Mouse (Mus musculus) neural tube, embryonic 15.5 days (tissue): ENCODE measurements at regions not wholly inside any gene's neighbourhood (a gene's known extent, or its start where the extent isn't known, plus 50 kb on each side); places are given as distances from the start of the nearest gene placed in this dataset.

Experiments used
- ATAC-seq: fragments of 200-750 bp; cut with Nextera tagmentation; 2 replicates; pipeline ENCODE4 v1.8.0; 2017; ENCODE audit warnings: mild to moderate bottlenecking, moderate TSS enrichment, moderate library complexity; ENCODE audit not compliant: low FRiP score
- H3K27ac ChIP-seq: fragments of 300-500 bp; sonication (generic); replicated peaks from 2 replicates; pipeline ENCODE4 v1.5.1; 2015; ENCODE audit warnings: mild to moderate bottlenecking, inconsistent platforms
- H3K27me3 ChIP-seq: fragments of 300-500 bp; sonication (generic); replicated peaks from 2 replicates; pipeline ENCODE4 v1.6.1; 2015; ENCODE audit warnings: inconsistent platforms
- H3K36me3 ChIP-seq: fragments of 300-500 bp; sonication (generic); 2 replicates; pipeline ENCODE4 v1.6.1; 2015; ENCODE audit warnings: inconsistent platforms
- H3K4me1 ChIP-seq: fragments of 300-500 bp; sonication (generic); 2 replicates; pipeline ENCODE4 v1.6.1; 2015; ENCODE audit warnings: inconsistent platforms
- H3K4me2 ChIP-seq: fragments of 300-500 bp; sonication (generic); 2 replicates; pipeline ENCODE4 v1.6.1; 2015; ENCODE audit warnings: inconsistent platforms, mild to moderate bottlenecking, moderate library complexity
- H3K4me3 ChIP-seq: fragments of 300-500 bp; sonication (generic); replicated peaks from 2 replicates; pipeline ENCODE4 v1.5.1; 2015; ENCODE audit warnings: mild to moderate bottlenecking, inconsistent platforms
- H3K9ac ChIP-seq: fragments of 300-500 bp; sonication (generic); replicated peaks from 2 replicates; pipeline ENCODE4 v1.6.1; 2015; ENCODE audit warnings: mild to moderate bottlenecking, inconsistent platforms
- H3K9me3 ChIP-seq: fragments of 300-500 bp; sonication (generic); replicated peaks from 2 replicates; pipeline ENCODE4 v1.6.1; 2016; ENCODE audit warnings: inconsistent platforms
- WGBS: fragments of 180-500 bp; shearing (Covaris S2); methylation state at CpG from one replicate; pipeline ENCODE4 v1.1.7; 2015; ENCODE audit warnings: mixed read lengths; 5-methylcytosine and 5-hydroxymethylcytosine counted together

GRCm38 (mm10) chr9:120798901-120799300 lies 130.1 kb upstream of the Ctnnb1 start:
- no peaks in the 10 kb centered on the region for H3K9me3 ChIP-seq
- H3K9ac ChIP-seq = no peak overlapping the region
- H3K4me3 ChIP-seq = no peak overlapping the region
- no peaks in the 10 kb centered on the region for H3K36me3 ChIP-seq
- H3K27me3 ChIP-seq = 0 out of 2 replicates have a peak, but pooled peaks cover 2% of the 10 kb centered on the region
- H3K4me1 ChIP-seq = peaks cover 4% of the 10 kb centered on the region; the same call in 1 of the 2 replicates
- no peak for ATAC-seq
- WGBS = 36% methylated on average over 12 of the region's 12 CpGs
- no peak overlapping the region for H3K27ac ChIP-seq
- H3K4me2 ChIP-seq = no peak overlapping the region

- no peak overlapping the region for H3K4me2 ChIP-seq
- no peaks in the 10 kb centered on the region for H3K36me3 ChIP-seq
- no peak overlapping the region for H3K27ac ChIP-seq
- H3K27me3 ChIP-seq = 0 out of 2 replicates have a peak, but pooled peaks cover 2% of the 10 kb centered on the region
- no peak overlapping the region for H3K4me3 ChIP-seq
- H3K9ac ChIP-seq = no peak overlapping the region
- peaks cover 4% of the 10 kb centered on the region; the same call in 1 of the 2 replicates for H3K4me1 ChIP-seq
- WGBS = 94% methylated on average over 4 of the region's 4 CpGs
- no peak for ATAC-seq
- no peaks in the 10 kb centered on the region for H3K9me3 ChIP-seq
These were observed 126.4 kb upstream of the Ctnnb1 start for GRCm38 (mm10) chr9:120802646-120803045.

GRCm38 (mm10) chr9:120804760-120805294 lies 124.2 kb upstream of the Ctnnb1 start:
- ATAC-seq = no peak
- H3K9ac ChIP-seq = no peak overlapping the region
- WGBS = 57% methylated on average over 10 of the region's 10 CpGs

GRCm38 (mm10) chr9:120808741-120809425 lies 120.1 kb upstream of the Ctnnb1 start:
- Histone ChIP-seq H3K36me3 (no peaks in the 10 kb centered on the region), H3K9ac (no peak overlapping the region), H3K4me2 (no peak overlapping the region), H3K27me3 (no peaks in the 10 kb centered on the region), H3K4me3 (no peak overlapping the region), H3K4me1 (peaks cover 4% of the 10 kb centered on the region; the same call in 1 of the 2 replicates), H3K27ac (no peak overlapping the region), H3K9me3 (no peaks in the 10 kb centered on the region)
- WGBS = 85% methylated on average over 4 of the region's 4 CpGs
- ATAC-seq = no peak

More at GRCm38 (mm10) chr9:120804760-120805294, 124.2 kb upstream of the Ctnnb1 start:
- no peaks in the 10 kb centered on the region for H3K36me3 ChIP-seq
- no peak overlapping the region for H3K4me3 ChIP-seq
- H3K4me1 ChIP-seq = no peaks in the 10 kb centered on the region
- H3K27me3 ChIP-seq = no peaks in the 10 kb centered on the region
- H3K9me3 ChIP-seq = no peaks in the 10 kb centered on the region
- no peak overlapping the region for H3K27ac ChIP-seq
- H3K4me2 ChIP-seq = no peak overlapping the region

- Histone ChIP-seq H3K9me3 (no peaks in the 10 kb centered on the region), H3K9ac (no peak overlapping the region), H3K36me3 (no peaks in the 10 kb centered on the region), H3K27me3 (no peaks in the 10 kb centered on the region), H3K4me3 (no peak overlapping the region), H3K4me1 (peaks cover 4% of the 10 kb centered on the region; the same call in 1 of the 2 replicates), H3K4me2 (no peak overlapping the region), H3K27ac (no peak overlapping the region)
- no peak for ATAC-seq
- 79% methylated on average over 3 of the region's 3 CpGs for WGBS
These were observed 117.5 kb upstream of the Ctnnb1 start for GRCm38 (mm10) chr9:120811522-120811921.

GRCm38 (mm10) chr9:120812667-120813210 lies 116.3 kb upstream of the Ctnnb1 start:
- peaks cover 4% of the 10 kb centered on the region; the same call in 1 of the 2 replicates for H3K4me1 ChIP-seq
- H3K4me3 ChIP-seq = no peak overlapping the region
- H3K27me3 ChIP-seq = no peaks in the 10 kb centered on the region
- H3K36me3 ChIP-seq = no peaks in the 10 kb centered on the region
- H3K27ac ChIP-seq = no peak overlapping the region
- H3K9me3 ChIP-seq = no peaks in the 10 kb centered on the region
- 79% methylated on average over 17 of the region's 17 CpGs for WGBS
- no peak overlapping the region for H3K9ac ChIP-seq
- H3K4me2 ChIP-seq = no peak overlapping the region
- ATAC-seq = no peak

- ATAC-seq = no peak
- Histone ChIP-seq H3K9me3 (no peaks in the 10 kb centered on the region), H3K27me3 (no peaks in the 10 kb centered on the region), H3K4me2 (no peak overlapping the region), H3K9ac (no peak overlapping the region), H3K27ac (no peak overlapping the region), H3K36me3 (no peaks in the 10 kb centered on the region), H3K4me3 (no peak overlapping the region), H3K4me1 (peaks cover 8% of the 10 kb centered on the region; the same call in 1 of the 2 replicates)
- 68% methylated on average over 4 of the region's 4 CpGs for WGBS
These were observed 114.7 kb upstream of the Ctnnb1 start for GRCm38 (mm10) chr9:120814286-120814685.

DNA sequence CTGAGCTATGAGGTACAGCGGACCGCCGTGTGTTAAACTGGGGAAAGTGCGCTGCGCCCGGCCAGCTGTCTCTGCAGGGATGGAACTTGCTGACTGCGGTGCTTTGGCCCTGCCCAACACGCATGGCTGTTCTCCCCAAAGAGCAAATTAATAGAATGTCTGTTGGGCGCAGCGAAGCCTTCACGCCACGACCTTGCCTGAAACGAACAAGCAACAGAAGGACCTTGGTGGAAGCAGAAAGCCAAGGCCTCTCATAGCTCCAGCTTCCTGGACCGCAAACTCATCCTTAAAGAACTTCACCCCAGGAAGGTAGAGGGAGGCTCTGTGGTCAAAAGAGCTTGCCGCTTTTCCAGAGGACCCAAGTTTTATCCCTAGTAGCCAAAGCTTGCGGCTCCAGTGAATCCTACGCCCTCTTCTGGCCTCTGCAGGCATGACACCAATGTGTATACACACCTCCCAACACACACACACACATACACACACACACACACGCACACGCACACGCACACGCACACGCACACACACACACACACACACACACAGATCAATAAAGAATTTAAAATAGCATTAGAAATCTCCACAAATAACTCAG lies 110.2 kb upstream of the Ctnnb1 start:
- Histone ChIP-seq H3K9ac (no peak overlapping the region), H3K9me3 (no peaks in the 10 kb centered on the region), H3K4me3 (no peak overlapping the region), H3K36me3 (no peaks in the 10 kb centered on the region), H3K4me1 (peaks cover 3% of the 10 kb centered on the region; the same call in 1 of the 2 replicates), H3K27ac (no peak overlapping the region), H3K27me3 (no peaks in the 10 kb centered on the region), H3K4me2 (no peak overlapping the region)
- ATAC-seq = no peak
- 80% methylated on average over 22 of the region's 22 CpGs for WGBS

DNA sequence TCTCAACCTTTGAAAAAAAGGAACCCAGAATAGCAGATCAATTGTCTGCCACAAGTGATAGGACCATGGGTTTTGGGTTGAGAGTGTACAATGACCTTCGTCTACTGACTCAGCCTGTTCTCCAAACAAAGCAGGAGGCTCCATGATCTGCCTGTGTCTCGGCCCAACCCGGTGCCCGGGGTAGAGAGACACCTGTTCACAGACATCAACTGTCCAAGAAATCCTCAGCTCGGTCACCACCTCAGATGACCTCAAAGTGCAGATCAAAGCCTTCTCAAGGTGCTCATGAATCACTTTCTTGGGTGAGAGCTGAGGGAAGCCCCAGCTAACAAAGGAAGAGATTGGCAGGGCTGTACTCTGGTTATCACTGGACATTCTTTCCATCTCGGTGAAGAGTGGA lies 108.1 kb upstream of the Ctnnb1 start:
- no peak for ATAC-seq
- H3K4me3 ChIP-seq = no peak overlapping the region
- H3K9me3 ChIP-seq = no peaks in the 10 kb centered on the region
- H3K9ac ChIP-seq = no peak overlapping the region
- H3K4me2 ChIP-seq = no peak overlapping the region
- no peak overlapping the region for H3K27ac ChIP-seq
- H3K36me3 ChIP-seq = no peaks in the 10 kb centered on the region
- 89% methylated on average over 6 of the region's 6 CpGs for WGBS
- H3K4me1 ChIP-seq = 0 out of 2 replicates have a peak, but pooled peaks cover 3% of the 10 kb centered on the region
- H3K27me3 ChIP-seq = no peaks in the 10 kb centered on the region

GRCm38 (mm10) chr9:120823397-120823796 lies 105.6 kb upstream of the Ctnnb1 start:
- WGBS = 74% methylated on average over 6 of the region's 6 CpGs
- no peaks in the 10 kb centered on the region for H3K9me3 ChIP-seq
- ATAC-seq = no peak
- no peak overlapping the region for H3K27ac ChIP-seq
- no peaks in the 10 kb centered on the region for H3K27me3 ChIP-seq
- no peaks in the 10 kb centered on the region for H3K36me3 ChIP-seq
- no peaks in the 10 kb centered on the region for H3K4me1 ChIP-seq
- no peak overlapping the region for H3K9ac ChIP-seq
- no peak overlapping the region for H3K4me2 ChIP-seq
- H3K4me3 ChIP-seq = no peak overlapping the region

- H3K27ac ChIP-seq = no peak overlapping the region
- no peak overlapping the region for H3K4me2 ChIP-seq
- H3K27me3 ChIP-seq = no peaks in the 10 kb centered on the region
- peaks cover 4% of the 10 kb centered on the region; the same call in 1 of the 2 replicates for H3K4me1 ChIP-seq
- H3K4me3 ChIP-seq = no peak overlapping the region
- no peaks in the 10 kb centered on the region for H3K9me3 ChIP-seq
- H3K9ac ChIP-seq = no peak overlapping the region
- no peaks in the 10 kb centered on the region for H3K36me3 ChIP-seq
- no peak for ATAC-seq
- 62% methylated on average over 4 of the region's 4 CpGs for WGBS
These were observed 102.8 kb upstream of the Ctnnb1 start for GRCm38 (mm10) chr9:120826266-120826665.

DNA sequence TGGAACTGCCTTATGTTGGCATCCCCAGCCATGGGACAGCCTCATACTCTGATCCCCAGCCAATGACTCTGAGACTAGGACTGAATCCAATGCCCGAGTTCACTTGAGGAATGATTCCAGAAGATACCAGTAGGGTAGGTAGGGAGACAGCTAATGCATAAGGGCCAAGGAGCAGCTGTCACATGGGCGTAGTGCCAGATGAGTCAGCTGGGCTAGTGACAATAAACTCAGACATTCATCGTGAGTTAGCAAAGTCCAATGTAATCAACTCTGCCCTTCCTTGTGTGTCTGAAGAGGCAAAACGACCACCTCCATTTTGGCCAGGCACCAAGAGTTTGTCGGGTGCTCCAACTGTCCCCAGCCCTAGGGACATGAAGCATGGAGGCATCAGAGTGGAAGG lies 98.5 kb upstream of the Ctnnb1 start:
- Histone ChIP-seq H3K9ac (no peak overlapping the region), H3K4me1 (peaks cover 4% of the 10 kb centered on the region; the same call in 1 of the 2 replicates), H3K27me3 (no peaks in the 10 kb centered on the region), H3K4me3 (no peak overlapping the region), H3K36me3 (no peaks in the 10 kb centered on the region), H3K9me3 (no peaks in the 10 kb centered on the region), H3K4me2 (no peak overlapping the region), H3K27ac (no peak overlapping the region)
- no peak for ATAC-seq
- WGBS = 52% methylated on average over 5 of the region's 5 CpGs
